Mouse (Mus musculus): ENCODE measurements at regions not wholly inside any gene's neighbourhood (a gene's known extent, or its start where the extent isn't known, plus 50 kb on each side); places are given as distances from the start of the nearest gene placed in this dataset.

GRCm38 (mm10) chr6:95769808-95770207 is 51.2 kb upstream of the Suclg2 start:
- Histone ChIP-seq H3K4me2 (no peak overlapping the region), H3K4me3 (no peak overlapping the region), H3K27me3 (replicated peaks) (no peaks in the 10 kb centered on the region), H3K27ac (replicated peaks) (no peak overlapping the region), H3K9ac (no peak overlapping the region), H3K4me1 (no peaks in the 10 kb centered on the region), H3K36me3 (no peaks in the 10 kb centered on the region), H3K9me3 (no peaks in the 10 kb centered on the region)
- 70% methylated on average over 3 of the region's 3 CpGs for WGBS
- no peak for ATAC-seq (ENCODE audit: extremely low read depth, insufficient number of reproducible peaks, low FRiP score, low TSS enrichment)

GRCm38 (mm10) chr6:95801651-95802050 is 83.1 kb upstream of the Suclg2 start:
- H3K27ac ChIP-seq (replicated peaks) = no peak overlapping the region
- H3K36me3 ChIP-seq = no peaks in the 10 kb centered on the region
- no peak overlapping the region for H3K9ac ChIP-seq
- H3K27me3 ChIP-seq (replicated peaks) = no peaks in the 10 kb centered on the region
- H3K9me3 ChIP-seq = no peaks in the 10 kb centered on the region
- no peak overlapping the region for H3K4me2 ChIP-seq
- no peaks in the 10 kb centered on the region for H3K4me1 ChIP-seq
- no peak for ATAC-seq (ENCODE audit: extremely low read depth, insufficient number of reproducible peaks, low FRiP score, low TSS enrichment)
- no peak overlapping the region for H3K4me3 ChIP-seq
- WGBS = 59% methylated on average over 6 of the region's 6 CpGs

GRCm38 (mm10) chr6:95841502-95841901 is 122.9 kb upstream of the Suclg2 start:
- Histone ChIP-seq H3K4me2 (no peak overlapping the region), H3K27ac (replicated peaks) (no peak overlapping the region), H3K9ac (no peak overlapping the region), H3K4me1 (no peaks in the 10 kb centered on the region), H3K4me3 (no peak overlapping the region), H3K36me3 (no peaks in the 10 kb centered on the region), H3K27me3 (replicated peaks) (no peaks in the 10 kb centered on the region), H3K9me3 (no peaks in the 10 kb centered on the region; the same call in 1 of the 2 replicates)
- ATAC-seq (ENCODE audit: extremely low read depth, insufficient number of reproducible peaks, low FRiP score, low TSS enrichment) = no peak
- 75% methylated on average over 3 of the region's 3 CpGs for WGBS

GRCm38 (mm10) chr6:95846536-95846935 is 127.9 kb upstream of the Suclg2 start:
- H3K9me3 ChIP-seq = no peaks in the 10 kb centered on the region; the same call in 1 of the 2 replicates
- H3K36me3 ChIP-seq = no peaks in the 10 kb centered on the region
- ATAC-seq (ENCODE audit: extremely low read depth, insufficient number of reproducible peaks, low FRiP score, low TSS enrichment) = no peak
- H3K4me1 ChIP-seq = no peaks in the 10 kb centered on the region
- no peak overlapping the region for H3K9ac ChIP-seq
- no peak overlapping the region for H3K4me2 ChIP-seq
- H3K4me3 ChIP-seq = no peak overlapping the region
- 49% methylated on average over 1 of the region's 1 CpGs for WGBS
- no peak overlapping the region for H3K27ac ChIP-seq (replicated peaks)
- H3K27me3 ChIP-seq (replicated peaks) = no peaks in the 10 kb centered on the region

- Histone ChIP-seq H3K4me3 (no peak overlapping the region), H3K9me3 (no peaks in the 10 kb centered on the region), H3K4me1 (no peaks in the 10 kb centered on the region), H3K27ac (replicated peaks) (no peak overlapping the region), H3K4me2 (no peak overlapping the region), H3K27me3 (replicated peaks) (no peaks in the 10 kb centered on the region), H3K9ac (no peak overlapping the region), H3K36me3 (no peaks in the 10 kb centered on the region)
- ATAC-seq (ENCODE audit: extremely low read depth, insufficient number of reproducible peaks, low FRiP score, low TSS enrichment) = no peak
- WGBS = 62% methylated on average over 6 of the region's 6 CpGs
These were observed 156.9 kb upstream of the Suclg2 start for GRCm38 (mm10) chr6:95875463-95875862.

GRCm38 (mm10) chr6:95876320-95876719 is 157.7 kb upstream of the Suclg2 start:
- 43% methylated on average over 2 of the region's 2 CpGs for WGBS
- no peak overlapping the region for H3K4me3 ChIP-seq
- H3K9ac ChIP-seq = no peak overlapping the region
- ATAC-seq (ENCODE audit: extremely low read depth, insufficient number of reproducible peaks, low FRiP score, low TSS enrichment) = no peak
- H3K27me3 ChIP-seq (replicated peaks) = no peaks in the 10 kb centered on the region
- H3K9me3 ChIP-seq = no peaks in the 10 kb centered on the region
- H3K4me2 ChIP-seq = no peak overlapping the region
- H3K27ac ChIP-seq (replicated peaks) = no peak overlapping the region
- H3K4me1 ChIP-seq = no peaks in the 10 kb centered on the region
- no peaks in the 10 kb centered on the region for H3K36me3 ChIP-seq

- Histone ChIP-seq H3K4me1 (no peaks in the 10 kb centered on the region), H3K9me3 (no peaks in the 10 kb centered on the region), H3K27ac (replicated peaks) (no peak overlapping the region), H3K9ac (no peak overlapping the region), H3K4me2 (no peak overlapping the region), H3K36me3 (no peaks in the 10 kb centered on the region), H3K27me3 (replicated peaks) (no peaks in the 10 kb centered on the region), H3K4me3 (no peak overlapping the region)
- 82% methylated on average over 4 of the region's 4 CpGs for WGBS
- no peak for ATAC-seq (ENCODE audit: extremely low read depth, insufficient number of reproducible peaks, low FRiP score, low TSS enrichment)
These were observed 168.0 kb upstream of the Suclg2 start for GRCm38 (mm10) chr6:95886645-95887044.

- H3K36me3 ChIP-seq = no peaks in the 10 kb centered on the region
- H3K4me1 ChIP-seq = peaks cover 4% of the 10 kb centered on the region; the same call in 1 of the 2 replicates
- H3K4me3 ChIP-seq = no peak overlapping the region
- ATAC-seq (ENCODE audit: extremely low read depth, insufficient number of reproducible peaks, low FRiP score, low TSS enrichment) = no peak
- H3K9me3 ChIP-seq = 0 out of 2 replicates have a peak, but pooled peaks cover 5% of the 10 kb centered on the region
- no peak overlapping the region for H3K9ac ChIP-seq
- no peak overlapping the region for H3K27ac ChIP-seq (replicated peaks)
- H3K4me2 ChIP-seq = no peak overlapping the region
- no peaks in the 10 kb centered on the region for H3K27me3 ChIP-seq (replicated peaks)
- WGBS = 81% methylated on average over 2 of the region's 2 CpGs
These were observed 184.0 kb upstream of the Suclg2 start for GRCm38 (mm10) chr6:95902551-95902950.

GRCm38 (mm10) chr6:95904085-95904633 is 185.6 kb upstream of the Suclg2 start:
- peak overlapping the region; percentile 17; the same call in 1 of the 2 replicates for H3K4me3 ChIP-seq
- peaks cover 4% of the 10 kb centered on the region; the same call in 1 of the 2 replicates for H3K4me1 ChIP-seq
- H3K36me3 ChIP-seq = no peaks in the 10 kb centered on the region
- whole genome bisulfite sequencing = 18% methylated on average over 10 of the region's 10 CpGs
- 0 out of 2 replicates have a peak, but pooled peaks cover 5% of the 10 kb centered on the region for H3K9me3 ChIP-seq
- no peak overlapping the region for H3K9ac ChIP-seq
- no peak for ATAC-seq (ENCODE audit: extremely low read depth, insufficient number of reproducible peaks, low FRiP score, low TSS enrichment)
- H3K27me3 ChIP-seq (replicated peaks) = no peaks in the 10 kb centered on the region
- H3K4me2 ChIP-seq = peak overlapping the region; percentile 51
- no peak overlapping the region for H3K27ac ChIP-seq (replicated peaks)

- Histone ChIP-seq H3K36me3 (no peaks in the 10 kb centered on the region), H3K27me3 (replicated peaks) (no peaks in the 10 kb centered on the region), H3K4me1 (peaks cover 4% of the 10 kb centered on the region; the same call in 1 of the 2 replicates), H3K27ac (replicated peaks) (no peak overlapping the region), H3K4me3 (no peak overlapping the region), H3K4me2 (no peak overlapping the region), H3K9ac (no peak overlapping the region), H3K9me3 (0 out of 2 replicates have a peak, but pooled peaks cover 5% of the 10 kb centered on the region)
- ATAC-seq (ENCODE audit: extremely low read depth, insufficient number of reproducible peaks, low FRiP score, low TSS enrichment) = no peak
- WGBS = 76% methylated on average over 8 of the region's 8 CpGs
These were observed 186.5 kb upstream of the Suclg2 start for GRCm38 (mm10) chr6:95905057-95905456.

- Histone ChIP-seq H3K4me2 (no peak overlapping the region), H3K27me3 (replicated peaks) (no peaks in the 10 kb centered on the region)
These were observed 191.2 kb upstream of the Fam19a1 start for GRCm38 (mm10) chr6:95921737-95922136.

GRCm38 (mm10) chr6:95934561-95934960 is 178.4 kb upstream of the Fam19a1 start:
- no peaks in the 10 kb centered on the region for H3K9me3 ChIP-seq
- 41% methylated on average over 1 of the region's 1 CpGs for WGBS
- H3K4me3 ChIP-seq = no peak overlapping the region
- H3K27me3 ChIP-seq (replicated peaks) = no peaks in the 10 kb centered on the region
- no peak overlapping the region for H3K9ac ChIP-seq
- no peak for ATAC-seq (ENCODE audit: extremely low read depth, insufficient number of reproducible peaks, low FRiP score, low TSS enrichment)
- H3K4me1 ChIP-seq = no peaks in the 10 kb centered on the region
- H3K4me2 ChIP-seq = no peak overlapping the region
- no peak overlapping the region for H3K27ac ChIP-seq (replicated peaks)
- H3K36me3 ChIP-seq = no peaks in the 10 kb centered on the region

More at GRCm38 (mm10) chr6:95921737-95922136, 191.2 kb upstream of the Fam19a1 start:
- H3K4me1 ChIP-seq = no peaks in the 10 kb centered on the region
- no peaks in the 10 kb centered on the region for H3K36me3 ChIP-seq
- no peak overlapping the region for H3K27ac ChIP-seq (replicated peaks)
- H3K4me3 ChIP-seq = no peak overlapping the region
- ATAC-seq (ENCODE audit: extremely low read depth, insufficient number of reproducible peaks, low FRiP score, low TSS enrichment) = no peak
- H3K9me3 ChIP-seq = no peaks in the 10 kb centered on the region
- no peak overlapping the region for H3K9ac ChIP-seq
- WGBS = 50% methylated on average over 3 of the region's 3 CpGs

All from heart, embryonic 13.5 days (tissue).